Mouse (Mus musculus): ENCODE data around the gene Pax3.

Pax3 gene

DNA sequence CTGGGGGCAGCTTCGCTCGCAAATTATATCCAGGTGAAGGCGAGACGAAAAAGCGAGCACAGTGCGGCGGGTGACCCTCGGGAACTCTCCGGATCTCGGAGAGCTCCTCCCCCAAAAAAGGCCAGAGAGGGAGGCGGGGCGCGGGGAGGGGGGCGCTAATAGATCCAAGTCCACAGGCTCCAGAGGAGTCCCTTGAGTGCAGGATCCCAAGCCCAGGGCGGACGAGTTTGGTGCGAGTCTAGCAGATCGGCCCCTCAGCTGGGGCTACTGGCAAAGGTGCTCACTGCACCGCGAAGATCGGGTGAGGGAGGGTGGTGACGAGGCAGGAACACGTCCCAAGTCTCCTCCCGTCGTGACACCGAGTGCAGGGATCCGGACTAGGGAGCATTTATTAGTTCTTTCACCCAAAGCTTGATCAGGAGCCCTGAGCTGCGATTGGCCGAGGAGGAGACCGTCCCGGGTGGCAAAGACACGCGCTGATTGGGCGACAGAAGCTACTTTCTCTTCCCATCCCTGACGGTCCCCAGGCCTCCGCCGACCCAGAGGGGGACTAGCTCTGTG lies at the start of gene Pax3:
Gene Pax3, minus strand, starts transcription at position 384 of the 561 bp plus-strand sequence.
- DNase-seq, result no peak

DNA sequence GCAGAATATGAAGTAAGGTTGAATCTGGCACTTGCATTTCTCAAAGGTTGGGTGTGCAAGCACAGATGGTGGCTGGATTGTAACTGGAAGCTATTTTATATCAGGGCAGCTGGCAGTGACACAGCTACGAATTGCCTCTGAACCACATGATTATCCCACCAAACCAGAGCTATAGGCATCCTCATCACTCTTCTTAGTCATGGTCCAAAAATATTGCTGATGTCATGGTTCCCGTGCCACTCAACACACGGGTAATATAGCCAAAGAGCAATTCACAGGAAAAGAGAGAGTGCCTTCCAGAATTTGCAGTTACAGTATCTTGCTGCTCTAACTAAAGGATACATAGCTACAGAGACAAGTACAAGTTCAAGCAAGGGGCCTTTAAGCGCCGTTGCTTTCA lies 37.4 kb upstream of the Pax3 start:
- DNase-seq, result no peak

DNA sequence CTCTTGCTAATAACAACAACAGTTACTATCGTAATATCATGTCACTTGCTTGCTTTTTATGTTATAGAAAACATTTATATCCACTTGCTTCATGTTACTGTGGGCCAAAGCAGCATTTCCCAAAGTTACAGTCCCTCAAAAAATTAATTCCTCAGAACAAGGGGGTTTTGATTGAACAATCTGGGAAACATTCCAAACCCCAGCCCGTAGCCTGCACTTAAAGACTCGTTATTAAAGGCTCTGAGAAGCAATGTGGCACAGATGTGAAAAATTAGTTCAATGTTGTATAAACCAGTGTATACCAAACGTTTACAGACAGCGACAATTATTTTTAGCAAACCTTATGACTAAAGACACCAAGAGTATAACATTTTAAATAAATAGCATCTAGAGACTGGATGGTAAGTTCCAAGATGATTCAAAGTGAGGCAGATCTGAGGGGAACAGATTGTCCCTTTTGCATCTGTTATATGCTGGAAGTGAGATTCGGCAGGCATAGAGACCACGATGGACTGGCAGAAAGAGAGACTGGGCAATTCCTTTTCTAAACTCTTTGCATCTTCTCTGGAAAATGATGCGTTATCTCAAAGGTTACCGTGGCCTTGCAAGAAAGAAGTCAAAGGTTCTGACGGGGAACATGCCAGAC lies 35.1 kb upstream of the Pax3 start:
- no peak for DNase-seq

DNA sequence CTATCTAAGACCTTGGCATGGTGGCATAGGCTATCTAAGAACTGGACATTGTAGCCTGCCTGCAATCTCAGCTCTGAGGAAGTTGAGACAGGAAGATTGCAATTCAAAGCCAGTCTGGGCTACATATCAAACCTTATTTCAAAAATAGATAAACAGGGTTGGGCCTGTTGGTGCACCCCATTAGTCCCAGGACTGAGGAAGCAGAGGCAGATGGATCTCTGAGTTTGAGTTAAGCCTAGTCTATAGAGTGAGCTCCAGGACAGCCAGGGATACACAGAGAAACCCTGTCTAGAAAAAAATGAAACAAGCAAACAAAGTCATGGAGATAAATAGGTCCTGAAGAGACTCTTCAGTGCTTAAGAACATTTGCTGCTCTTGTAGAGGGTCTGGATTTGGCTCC lies 32.9 kb upstream of the Pax3 start:
- DNase-seq, result no peak

DNA sequence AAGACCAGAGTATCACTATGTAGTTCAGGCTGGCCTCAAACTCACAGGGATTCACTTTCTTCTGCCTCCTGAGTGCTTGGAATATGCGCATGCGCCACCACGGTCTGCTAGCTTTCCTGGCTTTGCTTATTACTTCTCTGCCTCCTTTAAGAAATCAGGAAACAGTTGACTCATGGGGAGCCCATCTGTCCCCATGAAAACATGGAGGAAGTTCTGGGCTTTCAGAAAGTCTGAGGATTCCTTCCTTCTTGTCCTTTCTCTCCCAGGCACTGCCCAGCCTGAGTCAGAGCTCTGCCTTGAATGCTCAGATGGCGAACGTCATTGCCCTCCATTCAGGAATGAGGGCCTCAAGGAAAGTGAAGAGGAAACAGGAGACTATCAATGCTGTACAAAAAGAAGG lies 31.8 kb upstream of the Pax3 start:
- no peak for DNase-seq

DNA sequence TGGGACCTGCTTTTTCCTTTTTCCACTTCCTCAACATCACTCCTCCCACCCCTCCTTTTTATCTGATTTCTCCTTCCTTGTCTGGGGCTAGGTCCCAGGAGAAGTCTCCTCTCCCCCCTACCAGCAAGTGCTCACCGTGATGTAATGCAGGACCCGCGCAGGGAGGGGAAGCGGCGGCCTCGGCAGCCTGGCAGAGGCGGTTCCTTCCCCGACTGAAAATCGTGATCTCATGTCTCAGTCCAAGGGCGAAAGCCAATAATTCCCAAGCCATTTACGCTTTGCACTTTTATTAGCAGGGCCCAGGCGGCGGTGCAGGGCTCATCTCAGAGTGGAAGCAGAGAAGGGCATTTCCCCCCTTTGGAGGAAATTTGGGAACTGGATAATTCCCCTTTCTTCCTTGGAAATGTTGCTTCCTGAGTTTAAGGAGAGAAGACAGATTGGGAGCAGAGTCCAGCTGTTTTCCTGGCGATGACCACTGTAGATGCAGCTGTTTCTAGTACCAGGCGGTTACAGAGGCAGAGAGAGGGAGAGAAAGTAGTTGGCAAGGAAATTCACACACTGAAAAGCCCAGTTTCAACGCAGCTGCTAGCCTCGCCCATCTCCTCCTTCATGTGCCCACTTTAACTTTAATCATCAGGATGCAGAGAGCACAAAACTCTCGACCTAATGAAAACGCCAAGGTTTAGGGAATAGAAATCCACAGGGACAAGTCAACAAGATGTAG lies 21.3 kb upstream of the Pax3 start:
- DNase-seq, result no peak

DNA sequence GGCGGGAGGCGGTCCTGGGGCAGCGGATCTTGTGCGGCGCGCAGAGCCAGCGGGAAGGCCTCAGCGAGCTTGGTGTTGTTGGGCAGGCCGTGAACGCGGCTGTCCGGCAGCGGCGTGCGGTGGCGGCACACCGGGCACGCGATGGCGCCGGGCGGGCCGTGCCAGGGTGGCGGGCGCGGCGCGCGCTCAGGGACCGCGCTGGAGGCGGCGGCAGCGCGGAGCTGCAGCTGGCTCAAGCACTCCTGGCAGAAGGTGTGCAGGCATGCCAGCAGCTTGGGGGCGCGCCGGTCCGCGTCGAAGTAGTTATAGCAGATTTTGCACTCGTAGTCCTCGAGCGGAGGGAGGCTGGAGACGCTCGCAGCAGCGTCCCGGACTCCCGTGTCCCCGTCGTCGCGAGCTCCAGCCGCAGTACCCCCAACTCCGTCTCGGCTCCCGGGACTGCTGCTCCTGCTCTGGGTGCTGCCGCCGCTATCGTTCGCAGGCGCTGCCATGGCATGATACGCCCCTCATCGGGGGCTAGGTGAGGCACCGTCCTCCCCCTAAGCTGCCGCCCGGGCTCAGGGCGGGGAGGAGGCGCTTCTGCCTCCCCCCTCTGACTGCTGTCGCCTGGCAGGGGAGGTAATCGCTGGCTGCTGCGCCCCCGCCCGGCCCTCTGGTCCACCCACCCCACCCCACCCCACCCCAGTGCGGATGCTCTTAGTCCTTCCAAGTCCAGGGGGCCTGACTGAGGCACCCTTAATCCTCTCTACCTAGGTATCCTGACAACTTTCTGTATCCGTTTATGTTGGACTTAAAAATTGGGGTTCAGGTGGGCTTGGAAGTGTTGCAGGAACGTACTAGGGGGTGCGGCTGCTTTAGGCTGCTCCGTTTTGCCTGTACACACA lies 20.5 kb upstream of the Pax3 start:
- DNase-seq, result no peak

DNA sequence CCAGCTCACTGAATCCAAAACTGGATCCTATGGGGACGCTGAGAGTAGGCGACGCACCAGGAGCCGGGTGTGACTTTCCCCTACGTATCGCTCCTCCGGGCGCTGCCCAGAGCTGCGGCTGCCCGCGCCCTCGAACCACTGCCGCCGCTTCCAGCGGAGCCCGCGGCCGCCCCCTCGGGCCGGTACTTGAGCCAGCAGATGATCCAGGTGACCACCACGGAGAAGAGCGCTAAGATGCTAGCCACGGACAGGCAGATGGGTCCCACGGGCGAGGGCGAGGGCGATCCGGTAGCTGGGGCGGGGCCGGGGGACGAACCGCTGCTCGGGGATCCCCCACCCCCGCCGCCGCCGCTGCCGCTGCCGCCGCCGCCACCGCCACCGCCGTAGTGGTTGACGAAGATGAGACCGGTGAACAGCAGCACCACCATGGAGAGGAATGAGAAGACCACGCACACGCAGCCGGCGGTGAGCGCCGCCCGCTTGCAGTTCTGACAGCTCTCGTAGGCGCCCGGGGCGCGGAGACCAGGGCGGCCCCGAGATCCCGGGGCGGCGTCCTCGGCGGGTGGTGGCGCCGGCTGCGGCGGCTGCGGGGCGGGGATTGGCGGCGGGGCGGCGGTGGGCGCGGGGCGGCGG lies 19.7 kb upstream of the Pax3 start:
- DNase-seq, result no peak

DNA sequence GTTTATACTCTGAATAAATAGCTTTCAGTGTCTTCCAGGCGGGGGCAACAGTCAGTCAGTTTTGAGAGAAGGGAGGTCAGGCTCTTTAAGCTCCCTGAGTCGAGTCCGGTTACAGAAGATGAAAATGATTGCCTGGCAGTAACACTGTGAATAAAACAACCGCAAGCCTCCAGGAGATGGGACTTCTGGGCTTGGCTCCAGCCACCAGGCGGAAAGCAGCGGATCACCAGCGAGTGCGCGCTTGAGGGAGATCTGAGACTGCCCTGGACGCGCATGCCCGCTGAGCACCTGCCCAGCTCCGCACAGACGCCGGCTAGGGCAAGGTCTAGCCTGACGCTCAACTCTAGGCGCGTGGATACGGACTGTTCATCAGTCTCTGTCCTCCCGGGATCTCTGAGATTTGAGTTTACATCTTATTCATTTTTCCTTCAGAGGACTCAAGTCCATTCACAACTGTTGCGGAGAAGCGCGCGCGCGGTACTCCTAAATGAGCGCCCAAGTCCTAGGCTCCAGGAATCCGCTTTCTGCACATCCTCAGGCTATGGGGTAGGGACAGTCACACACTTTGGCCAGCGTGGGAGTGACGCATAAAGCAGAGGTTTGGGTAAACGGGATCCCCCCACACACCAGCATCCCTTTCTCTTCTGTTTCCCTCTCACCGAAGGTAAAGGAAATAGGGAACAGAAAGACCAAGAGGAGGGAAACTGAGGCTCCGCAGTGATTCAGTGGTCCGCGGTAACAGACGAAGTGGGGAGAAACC lies 19.0 kb upstream of the Pax3 start:
- DNase-seq, result no peak

DNA sequence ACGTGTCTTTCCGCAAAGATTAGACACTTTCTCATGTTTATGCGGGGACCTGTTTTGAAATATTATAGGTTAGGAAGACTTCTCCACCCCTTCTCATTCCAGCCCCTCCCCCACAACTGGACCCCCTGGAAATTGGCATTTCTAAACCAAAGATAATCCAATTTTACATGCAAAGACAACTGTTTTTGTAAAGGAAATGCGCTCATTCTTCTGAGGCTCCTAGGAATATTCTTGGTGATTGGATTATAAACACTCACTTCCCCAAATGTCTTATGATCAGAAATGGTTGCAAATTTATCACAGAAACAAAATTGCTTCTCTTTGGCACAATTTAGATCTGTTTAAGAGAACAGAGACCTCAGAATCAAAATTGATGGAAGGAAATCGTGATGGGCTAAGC lies 14.1 kb upstream of the Pax3 start:
- DNase-seq, result no peak

DNA sequence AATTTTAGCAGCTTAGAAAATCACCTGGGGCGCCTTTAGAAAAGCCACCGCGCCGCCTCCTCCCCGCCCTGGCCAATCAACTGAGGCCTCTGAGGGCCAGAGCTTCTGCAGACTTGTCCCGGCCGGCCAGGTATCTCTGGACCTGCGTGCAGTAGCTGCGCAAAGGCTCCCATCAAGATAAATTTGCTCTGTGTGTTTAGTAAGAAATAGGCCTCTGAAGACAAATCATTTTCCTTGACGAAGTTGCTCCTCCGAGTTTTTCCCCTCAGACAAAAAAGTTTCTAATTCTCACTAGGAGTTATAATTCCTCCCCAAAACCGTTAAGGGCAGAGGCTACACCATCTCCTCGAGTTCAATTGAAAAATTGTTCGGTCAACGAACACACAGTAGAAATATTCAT lies 13.6 kb upstream of the Pax3 start:
- DNase-seq, result no peak

DNA sequence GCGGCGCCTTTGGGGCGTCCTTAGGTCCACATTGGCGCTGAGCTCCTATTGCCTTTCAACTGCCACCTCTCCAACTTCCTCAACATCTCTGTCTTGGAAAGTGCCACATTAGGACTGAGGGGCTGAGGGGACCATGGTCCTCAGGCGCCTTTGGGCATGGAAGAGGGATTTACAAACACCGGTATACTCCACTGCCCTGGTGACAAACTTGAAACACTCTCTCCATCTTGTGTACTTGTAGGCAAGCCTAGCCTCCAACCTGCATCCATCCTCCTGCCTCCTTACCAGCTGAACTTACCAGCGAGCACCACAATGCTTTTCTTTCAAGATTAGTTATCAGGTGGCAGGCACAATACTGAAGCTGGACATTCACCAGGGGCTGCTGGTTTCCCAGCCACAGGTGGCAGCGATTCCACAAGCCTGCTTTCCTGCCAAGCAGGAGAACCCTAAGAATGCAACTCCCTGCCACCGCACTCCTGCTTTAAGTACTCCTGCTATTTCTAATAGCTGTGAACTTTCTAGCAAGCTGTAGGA lies 11.4 kb upstream of the Pax3 start:
- DNase-seq, result no peak

DNA sequence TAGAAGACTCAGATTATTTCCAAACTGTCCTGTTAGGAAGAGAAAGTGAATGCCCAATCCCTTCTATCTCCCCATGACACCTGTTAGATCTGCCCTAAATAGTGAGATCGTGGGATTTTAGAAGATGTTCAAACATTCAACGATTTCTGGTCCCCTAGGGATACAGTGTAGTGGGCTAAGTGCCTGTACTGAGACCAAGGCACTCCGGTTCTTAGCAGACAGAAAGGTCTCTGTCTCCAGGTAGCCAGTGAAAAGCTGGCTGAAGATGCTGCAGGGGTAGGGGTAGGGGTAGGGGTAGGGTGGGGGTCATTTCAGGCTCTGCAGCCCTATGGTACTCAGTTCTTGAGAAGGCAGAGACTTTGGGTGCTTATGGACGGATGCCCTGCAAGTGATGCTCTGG lies 7.4 kb upstream of the Pax3 start:
- no peak for DNase-seq

DNA sequence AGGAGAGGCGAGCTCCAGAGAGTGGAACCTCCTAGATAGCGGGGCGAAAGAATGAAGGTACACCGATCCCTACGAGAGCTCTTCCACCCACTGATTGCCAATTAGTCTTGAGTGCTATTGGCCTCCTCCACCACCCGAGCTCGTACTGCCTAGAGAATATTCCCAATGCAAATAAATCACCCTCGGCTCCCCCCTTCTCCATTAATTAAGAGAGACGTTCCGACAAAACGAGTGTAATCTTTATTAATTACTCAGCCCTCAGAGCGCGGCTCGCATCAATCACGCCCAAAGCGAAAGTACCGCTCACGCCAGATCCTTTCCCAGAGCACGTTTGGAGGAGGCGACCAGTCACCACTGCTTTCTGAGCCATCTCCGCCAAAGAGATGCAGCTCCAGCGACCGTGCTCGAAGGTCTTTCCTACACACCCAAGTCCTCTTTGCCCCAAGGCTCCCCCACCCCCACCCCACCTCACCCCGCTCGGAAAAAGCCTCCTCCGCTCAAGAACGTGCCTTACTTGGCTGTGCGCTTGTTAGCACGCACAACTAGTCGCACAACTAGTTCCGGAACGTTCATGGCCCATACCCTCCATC lies 6.8 kb upstream of the Pax3 start:
- peak in 1 of 2 experiments; percentile 20 for DNase-seq

DNA sequence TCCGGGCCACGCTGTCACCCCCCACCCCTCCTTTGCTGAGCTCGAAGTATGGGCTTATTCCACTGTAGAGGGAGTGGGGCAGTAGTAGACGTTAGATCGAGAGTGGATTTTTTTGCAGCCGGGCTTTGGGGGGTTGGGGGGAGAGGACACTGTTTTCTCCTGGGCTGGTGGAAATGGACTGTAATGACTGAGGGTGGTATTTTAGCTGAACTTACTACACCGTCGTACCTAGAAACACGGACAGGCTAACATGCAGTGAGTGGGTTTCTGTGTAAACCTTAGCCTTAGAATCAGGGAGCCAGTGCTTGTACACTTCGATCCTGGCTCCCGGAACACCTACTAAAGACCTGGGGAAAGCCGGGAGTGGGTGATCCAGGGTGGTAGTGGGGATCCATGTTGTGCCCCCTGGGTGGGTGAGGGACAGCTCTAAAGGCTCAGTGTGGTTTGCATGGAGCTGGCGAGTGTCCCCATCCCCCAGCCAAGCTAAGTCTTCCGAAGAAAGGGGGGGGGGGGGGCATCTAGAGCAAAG lies 6.2 kb upstream of the Pax3 start:
- DNase-seq, result no peak

DNA sequence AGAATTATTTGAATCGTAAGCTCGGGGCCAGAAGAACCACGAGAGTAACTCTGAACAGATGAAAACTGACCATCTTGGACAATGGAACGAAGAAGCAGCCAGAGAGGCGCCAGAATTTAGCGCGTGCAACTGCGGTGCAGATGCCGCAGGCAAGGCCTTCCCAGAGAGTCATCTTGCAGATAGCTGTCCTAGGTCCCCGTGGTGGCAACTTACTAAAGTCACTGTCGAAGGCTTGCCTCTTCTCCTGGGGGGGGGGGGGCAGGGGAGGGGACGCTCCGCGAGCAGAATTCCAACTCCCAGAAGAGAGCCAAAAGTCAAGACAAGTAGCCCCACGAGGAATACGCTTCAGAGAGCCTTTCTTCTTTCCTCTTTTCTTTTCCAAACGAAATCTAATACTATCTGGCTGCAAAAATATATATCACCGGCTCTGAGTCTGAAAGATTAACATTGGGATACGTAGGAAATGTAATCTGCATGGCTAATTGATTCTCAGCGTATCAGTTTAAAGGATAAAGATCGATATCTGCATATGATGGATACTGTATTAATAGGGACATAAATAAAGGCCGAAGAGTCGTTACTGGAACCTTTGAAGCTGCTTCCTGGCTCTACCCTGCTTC lies 5.6 kb upstream of the Pax3 start:
- DNase-seq, result no peak

DNA sequence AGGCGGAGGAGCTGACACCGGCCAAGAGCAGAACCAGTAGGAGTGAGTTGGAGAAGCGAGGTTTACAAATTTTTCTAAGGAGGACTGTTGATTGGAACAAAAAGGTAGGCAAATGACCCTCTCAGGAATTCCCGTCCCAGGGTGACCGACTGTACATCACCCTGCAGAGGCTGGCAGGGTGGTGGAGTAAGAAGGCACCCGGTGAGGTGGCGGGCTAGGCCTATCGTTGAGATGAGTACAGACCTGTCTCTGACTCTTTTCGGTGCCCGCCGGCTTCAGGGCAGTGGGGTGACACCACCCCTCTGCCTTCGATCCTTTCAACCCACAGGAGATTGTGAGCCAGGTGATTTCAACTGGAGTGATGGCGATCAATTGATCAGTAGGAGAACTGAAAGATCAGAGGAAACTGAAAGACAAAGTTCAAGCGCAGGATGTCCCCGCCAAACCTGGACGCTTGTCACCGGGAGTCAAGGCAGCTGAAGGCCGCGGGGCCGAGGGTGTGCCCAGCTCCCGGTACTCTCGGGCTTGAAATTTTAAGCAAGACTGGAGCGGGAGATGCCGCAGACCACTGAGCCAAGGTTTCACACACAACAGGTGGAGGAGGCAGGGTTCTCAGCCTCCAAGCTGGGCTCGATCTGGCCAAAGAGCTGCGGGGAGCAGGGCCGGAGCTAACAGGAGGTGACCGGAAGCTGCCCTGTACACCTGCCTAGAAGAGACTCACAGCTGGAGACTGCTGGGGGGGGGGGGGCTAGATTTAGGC lies 4.5 kb upstream of the Pax3 start:
- DNase-seq, result no peak

DNA sequence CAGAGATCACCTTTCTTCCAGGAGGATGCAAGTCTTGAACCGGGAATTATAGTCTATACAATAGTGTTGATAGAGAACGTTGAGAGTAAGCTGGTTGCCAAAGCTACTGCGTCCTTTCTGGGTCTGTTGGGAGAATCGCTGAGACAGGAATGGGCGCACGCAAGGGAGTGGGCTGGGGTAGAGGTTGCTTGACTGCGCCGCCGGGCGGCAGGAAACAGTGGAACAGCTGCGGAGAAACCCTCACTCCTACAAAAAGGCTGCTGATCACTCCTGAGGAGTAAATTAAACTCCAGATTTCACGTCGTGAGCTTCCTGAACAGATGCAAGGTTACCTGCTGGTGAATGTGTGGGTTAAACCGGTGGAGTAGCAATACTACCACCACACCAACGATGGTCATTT lies 3.3 kb upstream of the Pax3 start:
- DNase-seq, result no peak

DNA sequence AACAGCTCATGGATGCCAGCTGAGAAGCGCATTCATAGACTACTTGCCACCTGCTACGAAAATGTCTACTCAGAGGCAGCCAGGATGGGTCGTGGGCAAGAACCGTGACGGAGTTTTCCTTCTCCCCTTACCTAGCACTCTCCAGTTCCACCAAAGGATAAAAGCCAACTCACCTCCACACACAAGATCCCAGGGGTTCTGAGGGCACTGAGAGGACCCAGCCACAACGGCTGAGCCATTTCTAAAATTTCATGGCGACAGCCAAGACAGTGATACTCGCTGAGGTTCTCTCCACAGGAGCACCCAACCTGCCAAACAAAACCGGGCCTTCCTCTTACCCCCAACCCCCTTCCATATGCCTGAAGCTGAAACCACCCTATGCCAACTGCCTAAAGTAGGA lies 2.3 kb upstream of the Pax3 start:
- no peak for DNase-seq

DNA sequence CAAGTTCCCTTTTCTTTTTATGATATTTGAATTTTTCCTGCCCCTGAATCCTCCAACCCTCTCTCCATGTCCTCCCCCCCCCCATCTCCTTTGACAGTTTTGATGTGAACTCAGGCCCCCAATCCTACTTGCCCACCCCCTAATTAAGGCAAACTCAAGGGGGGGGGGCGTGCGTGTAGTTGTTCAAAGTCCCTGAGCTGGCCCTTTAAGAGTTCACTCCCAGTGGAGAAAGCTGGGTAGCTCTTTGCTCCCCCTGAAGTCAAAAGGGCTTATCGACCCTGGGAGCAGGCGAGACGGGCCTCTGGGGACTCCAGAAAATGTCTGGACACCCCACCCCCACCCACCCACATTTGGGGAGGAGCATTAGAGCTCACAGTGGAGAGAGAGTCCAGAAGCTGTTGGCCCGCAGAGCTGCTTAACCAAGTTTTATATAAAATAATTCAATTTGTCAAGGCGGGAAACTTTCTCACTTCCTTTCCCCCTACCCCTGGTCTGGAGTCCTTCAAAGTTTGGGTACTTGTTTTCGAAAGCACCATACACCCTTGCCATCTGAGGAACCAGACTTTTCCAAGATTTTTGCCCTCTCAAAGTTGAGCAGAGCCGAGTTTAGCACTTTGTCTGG lies 1.5 kb upstream of the Pax3 start:
- no peak for DNase-seq

All from lung, adult 18-20 months (tissue).